Mouse (Mus musculus) ovary, postnatal 14 days (tissue): ENCODE measurements at regions not wholly inside any gene's neighbourhood (a gene's known extent, or its start where the extent isn't known, plus 50 kb on each side); places are given as distances from the start of the nearest gene placed in this dataset.

Experiments
- DNase-seq: peaks from one replicate; pipeline ENCODE4 v3.0.0; 2022; ENCODE audit warnings: low spot score

DNA sequence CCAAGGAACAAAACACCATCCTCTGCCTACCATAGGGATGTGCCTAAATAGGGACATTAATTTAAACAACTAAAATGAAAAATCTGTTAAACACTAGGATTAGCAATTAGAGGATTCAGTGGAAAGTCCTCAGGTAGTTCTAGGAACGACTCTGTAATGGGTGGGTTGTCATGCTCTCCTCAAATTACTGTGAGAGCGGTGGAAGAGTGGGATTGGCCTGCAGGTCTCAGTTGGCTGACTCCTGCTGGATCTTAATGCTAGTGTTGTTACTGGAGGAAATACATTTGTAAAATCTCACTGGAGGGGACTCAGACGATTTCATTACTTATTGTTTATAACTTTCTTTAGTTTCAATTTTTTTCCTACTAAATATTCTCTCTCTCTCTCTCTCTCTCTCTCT, 525.6 kb upstream of the 4930452B06Rik start:
- no peak for DNase-seq

DNA sequence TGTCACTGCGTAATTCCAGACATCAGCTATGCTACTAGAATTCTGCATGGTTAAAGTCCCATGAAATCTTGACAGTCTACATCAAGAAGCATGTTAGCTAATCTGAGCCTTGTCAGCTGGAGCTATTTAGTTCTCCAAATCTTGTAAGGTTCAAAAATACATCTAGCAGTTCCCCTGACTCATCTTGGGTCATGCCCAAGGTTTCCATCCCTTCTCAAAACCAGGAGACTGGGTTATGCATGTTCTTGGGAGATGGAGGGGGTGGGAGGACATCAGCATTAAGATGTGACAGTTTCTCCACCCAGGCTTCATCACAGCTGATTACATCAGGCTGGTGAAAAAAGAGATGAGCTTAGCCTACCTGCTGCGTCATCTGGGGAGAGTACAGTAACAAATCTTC, 495.3 kb upstream of the 4930452B06Rik start:
- no peak for DNase-seq

DNA sequence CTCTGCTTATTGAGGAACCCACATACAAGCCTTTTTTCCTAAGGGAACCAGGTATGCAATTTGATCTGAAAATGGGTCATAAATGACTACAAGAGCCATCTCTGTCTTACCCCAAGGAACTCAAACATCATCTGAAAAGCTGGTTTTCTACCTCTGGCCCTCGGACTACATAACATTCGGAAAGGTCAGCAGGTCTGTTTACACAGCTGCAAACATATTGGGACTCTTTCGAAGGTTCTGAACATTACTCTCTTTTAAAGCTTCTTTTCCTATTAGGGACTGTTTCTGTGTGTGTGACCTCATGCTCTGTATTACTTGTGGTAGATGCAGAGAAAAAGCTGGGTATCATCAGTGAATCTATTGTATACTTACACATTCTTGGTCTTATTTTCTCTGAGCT, 491.9 kb upstream of the 4930452B06Rik start:
- no peak for DNase-seq

DNA sequence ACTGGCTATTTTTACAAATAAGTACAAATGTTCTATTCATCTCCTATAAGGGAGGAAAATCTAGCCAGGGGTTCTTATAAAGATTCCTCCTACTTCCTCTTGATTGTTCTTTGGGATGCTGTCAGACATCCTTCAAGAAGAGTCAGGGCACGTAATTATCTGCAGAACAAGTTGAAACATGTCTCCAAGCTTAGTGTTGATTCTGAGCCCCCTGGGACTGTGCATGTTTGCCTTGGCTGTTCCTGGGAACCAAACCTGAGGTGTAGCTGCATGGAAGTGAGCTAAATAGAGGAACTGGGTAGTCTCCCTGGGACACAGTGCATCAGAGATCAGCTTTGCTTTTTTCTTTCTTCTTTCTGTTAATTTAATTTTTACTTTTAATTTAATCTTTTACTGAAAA, 484.8 kb upstream of the 4930452B06Rik start:
- no peak for DNase-seq

DNA sequence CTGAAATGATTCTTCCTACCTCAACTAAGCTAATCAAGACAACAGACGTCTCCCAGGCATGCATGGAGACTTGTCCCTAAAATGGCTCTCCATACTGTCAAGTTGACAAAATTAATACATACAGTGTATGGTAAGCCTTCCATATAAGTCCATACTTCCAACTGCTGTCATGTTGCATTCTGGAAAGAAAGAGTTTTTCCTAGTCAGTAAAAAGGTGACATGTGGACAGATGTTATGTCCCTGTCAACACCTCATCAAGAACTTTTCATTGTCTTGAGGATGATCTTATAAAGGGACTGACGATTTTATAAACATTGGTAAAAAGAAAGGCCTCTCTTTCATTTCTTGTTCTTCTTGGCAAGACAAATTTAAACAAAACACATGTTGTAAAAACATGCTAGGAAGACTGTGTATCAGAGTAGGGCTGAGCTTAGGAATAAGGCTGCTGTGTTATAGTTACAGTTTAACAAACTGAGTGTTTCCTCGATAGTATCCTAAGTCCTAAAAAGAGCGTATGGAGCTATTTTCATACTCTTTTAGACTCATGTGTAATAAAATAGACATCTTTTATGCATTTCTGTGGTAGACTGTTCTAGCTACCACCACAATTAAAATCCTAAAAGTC, 480.7 kb upstream of the 4930452B06Rik start:
- no peak for DNase-seq

DNA sequence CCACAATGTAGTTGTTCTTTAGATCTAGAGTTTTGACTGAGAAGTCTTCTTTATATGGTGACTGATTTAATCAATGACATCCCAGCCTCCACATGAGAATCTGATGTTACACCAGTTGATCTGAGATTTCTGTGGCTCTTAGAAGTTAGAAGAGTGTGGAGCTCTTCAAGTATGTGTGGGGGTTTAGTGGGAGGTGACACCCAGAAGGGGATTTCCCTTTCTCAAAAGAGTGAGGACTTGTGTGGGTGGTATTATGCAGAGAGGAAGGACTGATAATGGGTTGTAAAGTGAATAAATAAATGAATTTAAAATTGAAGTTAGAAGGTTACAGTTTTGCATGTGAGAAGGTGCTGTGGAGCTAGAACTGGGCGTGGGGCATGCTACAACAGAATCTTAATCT, 439.7 kb upstream of the 4930452B06Rik start:
- no peak for DNase-seq

DNA sequence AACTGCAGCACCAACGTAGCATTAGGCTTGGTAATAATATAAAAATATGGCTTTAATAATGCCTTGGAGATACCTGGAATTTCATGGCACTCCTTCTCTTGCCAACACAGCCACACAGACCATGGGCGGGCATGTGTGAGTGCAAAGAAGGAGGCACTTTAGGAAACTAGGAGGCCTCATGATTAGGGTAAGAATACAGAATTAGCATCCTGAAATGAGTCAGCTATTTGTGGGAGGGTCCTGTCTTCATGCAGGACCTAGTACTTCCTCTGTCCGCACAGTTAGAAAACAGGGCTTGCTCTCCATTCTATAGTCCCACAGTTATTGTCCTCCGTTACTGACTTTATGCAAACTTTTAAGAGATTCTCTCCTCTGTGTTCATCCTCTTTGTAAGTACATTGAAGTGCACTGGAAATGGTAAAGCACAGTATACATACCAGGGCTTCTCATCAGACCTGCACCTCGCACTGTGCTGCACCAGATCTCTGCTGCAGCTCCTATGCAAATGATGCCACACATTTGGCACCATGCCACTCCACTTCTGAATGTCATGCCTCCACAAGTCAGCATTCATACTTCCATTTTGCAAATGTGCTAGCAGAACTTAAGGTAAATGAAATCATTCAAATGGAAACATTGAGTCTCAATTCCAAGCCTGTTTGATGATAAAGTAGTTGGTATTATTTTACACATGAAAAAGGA, 423.7 kb upstream of the 4930452B06Rik start:
- no peak for DNase-seq

DNA sequence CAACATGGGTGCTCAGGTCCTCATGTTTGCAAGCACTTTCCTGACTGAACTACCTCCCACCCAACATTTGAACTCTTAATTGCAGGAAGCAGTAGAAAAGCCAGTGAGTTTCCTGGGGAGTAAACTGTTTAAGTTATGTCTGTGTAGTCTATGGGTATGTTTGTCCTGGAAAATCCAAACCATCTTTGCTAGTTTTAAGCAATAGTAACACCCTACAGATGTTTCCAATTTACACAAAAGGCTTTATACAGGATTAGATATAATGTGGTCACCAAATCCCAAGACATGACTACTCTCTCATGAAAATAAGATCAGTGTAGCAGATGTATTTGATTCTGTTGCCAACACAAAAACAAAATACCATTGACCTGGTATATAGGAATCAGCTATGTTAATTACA, 421.1 kb upstream of the 4930452B06Rik start:
- DNase-seq, result no peak

DNA sequence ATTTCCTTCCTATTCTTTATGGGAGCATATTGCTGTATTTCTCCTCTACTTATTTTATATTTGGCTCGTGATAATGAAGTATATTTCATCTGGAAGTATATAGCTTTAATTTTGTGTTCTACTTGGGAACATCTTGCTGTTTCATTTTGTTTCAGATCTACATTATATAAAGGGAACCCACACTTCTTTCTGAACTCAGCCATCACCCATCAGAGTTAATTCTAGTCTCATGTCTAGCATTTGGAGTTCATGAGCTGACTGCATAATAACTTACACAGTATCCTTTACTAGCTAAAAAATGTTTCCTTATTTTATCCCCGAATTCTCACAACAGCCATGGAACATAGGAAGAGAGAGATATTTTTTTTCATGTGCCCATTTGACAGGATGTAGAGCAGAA, 413.6 kb upstream of the 4930452B06Rik start:
- DNase-seq, result no peak

DNA sequence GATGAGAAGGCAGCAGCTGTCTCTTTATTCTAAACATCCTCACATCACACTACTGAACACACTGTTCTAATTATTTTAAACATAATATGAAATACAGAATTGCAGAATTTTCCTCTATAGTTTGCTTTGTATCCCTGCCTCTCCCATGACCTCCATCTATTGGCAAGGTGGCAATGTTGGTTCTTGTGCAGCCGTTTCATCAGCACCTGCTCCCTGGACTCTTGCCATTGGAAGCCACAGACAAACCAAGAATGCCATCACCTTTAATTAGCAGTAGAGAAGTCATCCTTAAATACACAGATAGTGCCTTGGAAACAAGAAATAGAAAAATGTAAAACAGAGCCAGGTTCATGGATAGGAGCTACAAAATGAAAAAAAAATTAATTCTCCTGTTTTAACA, 413.0 kb upstream of the 4930452B06Rik start:
- DNase-seq, result no peak

DNA sequence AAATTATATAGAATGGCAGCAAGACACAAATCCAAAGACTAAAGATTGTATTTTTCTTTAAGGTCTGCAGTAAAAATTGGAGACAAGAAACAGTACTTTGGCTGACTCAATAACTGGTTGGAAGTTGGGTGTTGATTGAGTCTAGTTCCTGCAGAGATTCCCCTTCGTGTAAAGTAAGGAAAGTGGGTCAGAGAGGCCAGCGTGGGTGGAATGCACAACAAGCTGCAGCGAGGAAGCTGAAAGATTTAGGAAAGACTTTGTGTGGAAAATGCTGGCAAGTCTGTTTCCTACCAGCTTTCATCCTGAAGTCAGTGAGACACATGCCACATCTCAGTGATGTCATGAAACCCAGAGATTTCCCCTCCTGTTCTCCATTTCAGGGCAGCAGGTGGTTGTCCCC, 405.1 kb upstream of the 4930452B06Rik start:
- no peak for DNase-seq

DNA sequence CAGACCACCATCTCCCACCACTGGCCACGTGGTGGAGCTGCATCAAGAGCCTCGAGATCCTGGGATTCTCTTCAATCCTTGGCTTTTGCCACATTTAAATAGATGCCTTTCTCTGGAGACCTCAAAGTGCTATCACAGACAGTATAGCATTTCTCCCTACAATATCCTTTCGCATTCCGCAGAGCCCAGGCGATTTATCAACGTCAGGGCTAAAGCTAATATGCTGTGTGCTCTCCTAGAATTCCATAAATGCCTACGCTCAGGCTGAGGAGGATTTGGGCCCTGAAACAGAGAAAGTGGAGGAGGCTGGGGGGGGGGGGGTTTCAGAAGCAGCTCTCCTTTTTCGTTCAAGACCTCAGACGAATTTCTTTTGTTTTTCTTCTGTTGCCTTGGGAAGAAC, 394.0 kb upstream of the 4930452B06Rik start:
- DNase-seq, result no peak

DNA sequence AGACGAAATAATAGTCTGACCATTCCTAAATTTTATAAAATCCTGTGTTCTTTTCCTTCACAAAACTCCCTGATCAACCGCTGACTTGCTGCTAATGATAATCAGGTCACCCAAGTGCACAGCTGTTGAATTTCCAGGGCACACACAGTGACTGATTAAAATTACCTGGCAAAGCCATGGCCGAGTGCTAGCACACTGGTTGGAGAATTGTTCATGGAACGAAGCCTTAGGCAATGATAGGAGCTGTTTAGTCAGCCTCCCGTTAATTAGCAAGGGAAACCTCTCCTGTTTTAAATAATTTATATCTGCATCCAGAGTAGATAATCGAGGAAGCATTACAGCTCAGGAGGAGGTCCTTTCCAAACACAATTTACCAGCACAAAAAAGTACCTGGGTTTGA, 362.8 kb upstream of the 4930452B06Rik start:
- DNase-seq, result no peak

DNA sequence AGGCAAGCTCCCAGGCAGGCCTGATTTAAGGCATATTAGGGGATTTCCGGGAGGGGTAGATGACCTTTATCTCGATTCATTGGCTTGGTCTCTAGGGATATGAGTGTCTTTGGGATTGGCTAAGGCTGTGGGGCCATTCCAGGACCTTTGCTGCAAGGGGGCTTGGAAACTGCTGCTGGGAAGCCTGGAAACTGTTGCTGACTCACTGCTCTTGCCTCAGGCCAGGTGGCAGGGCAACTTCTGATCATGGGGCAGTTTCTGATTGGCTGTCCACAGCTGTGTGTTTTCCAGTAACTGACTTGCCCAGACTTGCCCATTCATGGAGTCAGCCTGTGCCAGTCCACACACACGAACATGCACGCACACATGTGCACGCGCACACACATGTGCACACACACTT, 349.8 kb upstream of the 4930452B06Rik start:
- DNase-seq, result no peak

DNA sequence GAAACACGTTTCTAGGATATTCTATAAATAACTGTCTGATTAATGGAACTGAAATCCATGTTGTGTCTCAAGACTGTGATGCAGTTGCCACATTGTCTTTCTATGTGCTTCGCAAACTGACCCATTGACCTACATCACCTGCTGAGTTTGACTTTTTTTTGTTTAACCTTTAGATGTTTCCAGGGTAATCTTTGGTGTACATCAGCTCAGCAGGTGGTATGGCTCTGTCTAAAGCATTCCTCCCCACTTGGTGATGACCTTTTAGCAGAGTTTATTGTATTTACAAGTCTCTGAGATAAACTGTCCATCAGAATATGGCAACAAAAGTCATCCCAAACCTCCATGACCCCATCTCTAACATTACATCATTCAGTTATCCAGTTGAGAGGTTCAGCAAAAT, 337.0 kb upstream of the 4930452B06Rik start:
- DNase-seq, result no peak

DNA sequence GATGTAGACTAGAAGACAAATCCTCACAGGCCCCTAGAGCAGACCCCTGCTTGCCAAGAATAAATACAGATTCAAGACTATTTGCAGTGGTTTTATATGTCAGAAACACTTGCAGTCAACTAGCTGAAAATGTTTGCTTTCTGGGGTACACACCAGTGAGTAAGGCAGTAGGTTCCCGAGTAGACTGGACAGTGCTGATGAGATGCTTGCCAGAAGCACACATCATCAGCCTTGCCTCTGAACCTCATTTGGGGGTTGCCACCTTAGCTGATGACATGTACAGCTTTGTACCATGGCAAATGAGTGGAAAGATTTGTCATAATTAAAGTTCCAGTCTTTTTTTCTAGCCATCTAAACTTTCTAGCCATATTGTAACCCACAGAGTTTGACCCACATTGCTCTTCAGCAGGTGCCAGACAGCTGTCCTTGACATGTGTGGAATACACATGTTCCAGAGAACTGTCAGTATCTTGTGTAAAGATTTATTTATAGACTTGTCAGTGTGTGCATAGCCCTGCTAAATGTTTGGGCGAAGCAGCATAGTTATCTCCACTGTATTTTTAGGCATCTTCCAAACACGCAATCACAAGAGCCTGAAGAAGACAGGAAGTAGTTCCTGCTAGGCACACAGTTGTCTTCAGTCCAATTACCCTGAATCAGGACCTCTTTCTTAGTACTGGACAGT, 334.5 kb upstream of the 4930452B06Rik start:
- DNase-seq, result no peak

DNA sequence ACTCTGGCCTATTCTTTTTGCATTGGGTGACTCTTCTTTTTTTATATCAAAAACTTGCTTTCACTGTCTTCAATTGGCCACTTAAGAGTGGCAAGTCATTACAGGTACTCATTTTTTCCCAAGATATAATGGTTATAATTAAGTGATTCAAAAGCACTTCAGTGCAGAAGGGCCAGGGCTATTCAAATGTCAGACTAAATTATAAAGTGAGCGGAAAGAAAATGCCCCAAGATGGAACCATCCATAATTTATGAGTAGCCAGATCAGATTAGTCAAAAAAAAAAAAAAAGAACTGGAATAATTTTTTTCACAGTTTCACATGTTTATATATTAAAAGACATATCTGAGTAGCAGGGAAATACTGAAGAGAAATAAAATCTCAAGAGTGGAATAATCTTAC, 333.8 kb upstream of the 4930452B06Rik start:
- DNase-seq, result no peak

DNA sequence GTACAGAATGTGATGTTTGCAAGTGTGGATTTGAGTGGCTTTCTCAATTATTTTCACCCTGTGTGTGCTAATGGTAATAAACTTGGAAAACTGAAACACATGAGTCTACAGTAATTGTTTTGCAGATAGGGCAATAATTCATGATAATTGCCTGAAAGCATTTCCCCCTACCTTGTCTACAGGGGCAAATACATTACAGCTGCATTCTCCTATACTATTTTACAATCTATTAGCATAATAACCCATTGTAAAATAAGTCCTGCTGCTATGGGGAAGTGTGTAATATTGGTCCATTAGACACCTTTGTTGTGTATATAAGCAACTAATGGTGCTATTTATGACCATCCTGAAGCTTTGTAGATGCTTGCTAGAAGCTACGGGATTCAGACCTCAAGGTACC, 327.4 kb upstream of the 4930452B06Rik start:
- DNase-seq, result no peak

DNA sequence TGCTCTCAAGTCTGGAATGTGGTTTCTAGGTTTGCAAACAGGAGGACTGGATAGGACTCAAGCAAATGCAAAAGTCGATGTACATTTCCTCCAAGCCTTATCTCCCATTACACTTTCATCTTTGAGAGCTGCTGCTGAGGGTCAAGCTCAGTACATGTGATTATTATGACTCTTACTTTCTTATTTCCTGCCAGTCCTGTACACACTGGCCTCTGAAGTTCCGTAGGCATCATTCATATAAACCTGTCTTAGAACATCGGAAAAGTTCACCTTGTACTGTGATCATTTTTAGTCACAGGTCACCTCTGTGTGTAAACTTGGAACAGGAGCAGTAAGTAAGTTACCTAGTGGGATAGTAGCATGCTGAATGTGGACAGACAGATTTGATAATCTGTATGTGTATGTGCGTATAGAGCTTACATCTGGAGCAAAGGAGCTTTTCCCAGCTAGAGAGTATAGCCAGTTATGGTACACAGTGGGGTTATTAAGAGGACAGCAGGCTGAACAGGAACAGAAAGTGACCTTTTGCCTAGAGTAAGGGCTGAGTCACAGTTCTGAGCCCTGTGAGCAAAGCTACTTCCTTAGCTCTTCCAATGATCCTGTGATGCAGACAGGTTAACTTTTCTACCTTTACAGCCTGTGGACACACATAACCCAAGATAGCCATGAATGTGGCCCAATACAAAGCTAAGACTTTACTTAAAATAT, 319.2 kb upstream of the 4930452B06Rik start:
- DNase-seq, result no peak

DNA sequence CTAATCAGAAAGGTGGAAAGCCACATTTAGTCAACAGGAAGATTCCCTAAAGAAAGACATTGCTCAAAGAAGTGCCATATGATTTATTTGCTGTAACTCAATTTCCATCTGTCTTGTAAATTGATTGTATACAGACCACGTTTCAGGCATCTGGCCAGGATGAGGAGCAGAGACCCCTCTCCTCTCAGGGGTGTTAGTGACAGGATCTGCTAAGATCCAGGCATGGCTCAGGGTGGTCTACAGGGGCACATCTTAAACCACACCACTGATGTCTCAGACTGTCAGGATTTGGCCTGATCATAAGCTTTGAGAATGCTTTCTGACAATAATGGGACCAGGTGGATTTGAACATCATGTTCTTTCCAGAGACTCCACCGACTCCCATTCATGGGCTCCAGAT, 295.5 kb upstream of the 4930452B06Rik start:
- no peak for DNase-seq

DNA sequence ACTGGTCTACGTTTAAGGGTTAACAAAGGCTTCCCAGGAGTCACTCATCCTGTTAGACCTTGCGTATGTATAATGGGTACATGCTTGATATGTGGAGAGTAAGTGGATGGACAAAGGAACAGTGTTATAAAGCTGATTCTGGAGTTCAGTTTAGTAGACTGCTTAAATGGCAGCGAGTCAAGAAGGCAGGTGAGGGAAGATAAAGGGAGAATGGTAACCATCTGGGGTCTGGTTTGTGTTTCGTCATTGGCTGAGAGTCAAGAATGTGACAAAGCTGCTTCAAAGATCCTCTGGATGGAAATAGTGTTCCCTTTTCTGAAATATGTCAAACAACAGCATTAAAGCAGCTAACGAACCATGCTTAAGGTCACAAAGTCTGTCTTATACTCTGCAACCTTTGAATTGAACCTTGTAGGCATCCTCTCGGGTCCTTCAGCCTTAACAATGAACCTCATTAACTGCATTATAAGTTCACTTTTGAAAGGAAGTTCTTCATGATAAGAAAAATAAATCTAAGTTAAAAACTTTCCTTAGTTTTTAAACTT, 286.9 kb upstream of the 4930452B06Rik start:
- DNase-seq, result no peak

DNA sequence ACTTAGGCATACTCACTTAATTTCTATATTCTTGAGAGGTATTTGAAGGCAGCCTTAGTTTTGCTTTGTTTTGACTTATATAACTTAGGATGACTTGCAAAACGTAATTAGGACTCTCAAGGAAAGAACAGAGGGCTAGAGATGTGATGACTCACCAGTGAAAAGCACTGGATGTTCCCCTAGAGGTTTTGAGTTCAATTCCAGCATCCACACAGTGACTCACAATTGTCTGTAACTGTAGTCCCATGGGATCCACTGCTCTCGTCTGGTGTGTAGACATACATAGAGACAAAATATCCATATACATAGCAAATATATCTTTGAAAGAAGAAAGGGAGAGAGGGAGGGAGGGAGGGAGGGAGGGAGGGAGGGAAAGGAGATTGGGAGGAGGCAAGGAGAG, 282.7 kb upstream of the 4930452B06Rik start:
- no peak for DNase-seq
